Comparison of ENCODE assay signal across 26 mouse cellular contexts in the genomic region with DNA sequence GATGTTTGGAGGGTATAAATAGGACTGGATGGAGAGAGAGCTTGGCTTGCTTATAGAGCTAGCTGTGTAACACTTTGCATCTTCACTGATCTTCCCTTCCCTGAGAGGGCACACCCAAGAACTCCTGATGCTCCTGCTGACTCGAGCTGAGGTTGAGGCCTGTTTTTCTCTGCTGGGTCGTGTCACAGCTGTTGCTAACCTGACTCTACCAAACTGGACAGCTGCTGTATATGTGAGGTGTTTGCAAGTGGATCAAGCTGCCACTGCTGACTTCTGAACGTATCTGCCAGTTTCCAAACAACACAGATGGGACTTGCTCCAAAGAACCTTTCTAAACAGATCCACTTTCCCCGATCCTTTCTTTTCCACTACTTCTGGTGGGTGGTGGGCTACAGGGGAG.
"Had no signal": no experiment of that assay in that cellular context is flagged by ENCODE, and none has a peak within 500 bp of the region (broad histone marks: within the 10 kb centered on the region; RNA-seq: fewer than 3 reads in every experiment).

No protein-coding gene starts in this region.

- H3K4me3 ChIP-seq: embryonic facial prominence, embryonic 10.5 days; embryonic facial prominence, embryonic 12.5 days; embryonic facial prominence, embryonic 13.5 days; embryonic facial prominence, embryonic 15.5 days; erythroblast, embryonic 14.5 days; forebrain, embryonic 10.5 days; forebrain, embryonic 12.5 days; forebrain, embryonic 13.5 days; forebrain, embryonic 15.5 days; heart, adult 2 months had no signal

- H3K27me3 ChIP-seq: embryonic facial prominence, embryonic 12.5 days; embryonic facial prominence, embryonic 13.5 days; embryonic facial prominence, embryonic 15.5 days; forebrain, embryonic 12.5 days; forebrain, embryonic 13.5 days; forebrain, embryonic 15.5 days had no signal

- DNase-seq: cerebellum, adult 18-20 months; cerebellum, adult 2 months; cerebellum, adult 8-10 months; cerebellum, adult 9-10 months; cerebellum, adult 9-11 months; cerebellum, postnatal 10 days; cerebellum, postnatal 14 days; cerebellum, postnatal 25 days; cerebellum, postnatal 36 days; embryo, embryonic 11 days; forebrain, postnatal 0 days; gastrocnemius, postnatal 10 days; gastrocnemius, postnatal 14 days; gastrocnemius, postnatal 25 days; gastrocnemius, postnatal 36 days; heart, adult 18-20 months; heart, adult 2 months had no signal

- H3K4me2 ChIP-seq: embryonic facial prominence, embryonic 12.5 days; embryonic facial prominence, embryonic 13.5 days; embryonic facial prominence, embryonic 15.5 days; forebrain, embryonic 12.5 days; forebrain, embryonic 13.5 days; forebrain, embryonic 15.5 days had no signal

- H3K36me3 ChIP-seq: embryonic facial prominence, embryonic 12.5 days had no signal

- H3K4me1 ChIP-seq: embryonic facial prominence, embryonic 10.5 days; embryonic facial prominence, embryonic 12.5 days; embryonic facial prominence, embryonic 13.5 days; embryonic facial prominence, embryonic 15.5 days; forebrain, embryonic 10.5 days; forebrain, embryonic 12.5 days; forebrain, embryonic 13.5 days; forebrain, embryonic 15.5 days had no signal

- H3K27ac ChIP-seq: embryonic facial prominence, embryonic 10.5 days; embryonic facial prominence, embryonic 12.5 days; embryonic facial prominence, embryonic 13.5 days; embryonic facial prominence, embryonic 15.5 days; forebrain, embryonic 10.5 days; forebrain, embryonic 12.5 days; forebrain, embryonic 13.5 days; forebrain, embryonic 15.5 days; heart, adult 2 months had no signal

- H3K9me3 ChIP-seq: embryonic facial prominence, embryonic 10.5 days; embryonic facial prominence, embryonic 13.5 days; embryonic facial prominence, embryonic 15.5 days; forebrain, embryonic 10.5 days; forebrain, embryonic 12.5 days; forebrain, embryonic 13.5 days; forebrain, embryonic 15.5 days had no signal
